Mouse (Mus musculus) erythroblast, adult 5-6 weeks (primary cell): Measurements from ENCODE around the gene Vmn1r188. TPM values are rescaled to one million over a fixed set of nuclear protein-coding genes. Genes with fewer than 3 reads are reported as not detected.
A peak's percentile ranks its signal among the peaks of the same experiment; 100 is the strongest.
"Not testable (repeated sequence)": the region's sequence is repeated elsewhere in the genome, so short reads cannot be mapped to it uniquely, and the experiment has no call there.

ENCODE experiments used
- ATAC-seq: replicated peaks from 2 replicates; pipeline ENCODE4 v1.8.0; 2016; ENCODE audit warnings: moderate number of reproducible peaks, mild to moderate bottlenecking, moderate TSS enrichment, inconsistent platforms; ENCODE audit not compliant: poor library complexity, low FRiP score, severe bottlenecking
- total RNA-seq, 2 experiments: library from RNA; stranded (forward) in 1 of 2; stranded (reverse) in 1 of 2; fragments of 150-400 nt in 1 of 2; fragments of 200-764, 138-1000 nt in 1 of 2; gene quantifications; 2 replicates each; pipeline versions ENCODE4 v1.2.3 to v1.2.4; 2015 to 2017; ENCODE audit warnings: low replicate concordance in 2 of 2

Vmn1r188 gene
- total RNA-seq (2015; ENCODE audit: low replicate concordance) (not detected in 2 replicates), total RNA-seq (2017; ENCODE audit: low replicate concordance) (not detected in 2 replicates)

GRCm38 (mm10) chr13:22084140-22084539 is at the start of gene Vmn1r188:
Gene Vmn1r188 (plus strand): TSS chr13:22084440.
- not testable (repeated sequence) for ATAC-seq

GRCm38 (mm10) chr13:22034443-22035266 is 49.6 kb upstream of the Vmn1r188 start:
- ATAC-seq: no peak

GRCm38 (mm10) chr13:22035267-22036148 is 48.7 kb upstream of the Vmn1r188 start, which contains the start of the genes Hist1h2ah and Hist1h2bk:
Gene Hist1h2ah (minus strand): TSS chr13:22035568.
Gene Hist1h2bk (plus strand): TSS chr13:22035870.
- ATAC-seq: peak; percentile 86

- ATAC-seq: peak; percentile 29
Measured at GRCm38 (mm10) chr13:22036149-22036956, 47.9 kb upstream of the Vmn1r188 start.

GRCm38 (mm10) chr13:22036986-22037385 is 47.3 kb upstream of the Vmn1r188 start:
- no peak for ATAC-seq

- no peak for ATAC-seq
Measured at GRCm38 (mm10) chr13:22037415-22037814, 46.8 kb upstream of the Vmn1r188 start.

GRCm38 (mm10) chr13:22039364-22039763 is 44.9 kb upstream of the Vmn1r188 start:
- ATAC-seq: no peak

GRCm38 (mm10) chr13:22039951-22040463 is 44.2 kb upstream of the Vmn1r188 start:
- ATAC-seq: no peak

- ATAC-seq: peak; percentile 14
Measured at GRCm38 (mm10) chr13:22040464-22041141, 43.6 kb upstream of the Vmn1r188 start.

- ATAC-seq: peak; percentile 53
Measured at GRCm38 (mm10) chr13:22041142-22041536, 43.1 kb upstream of the Vmn1r188 start, which contains the start of gene Hist1h4i. Gene Hist1h4i (minus strand): TSS chr13:22041362.

- ATAC-seq: no peak; the same call in 1 of the 2 replicates
Measured at GRCm38 (mm10) chr13:22041651-22042567, 42.3 kb upstream of the Vmn1r188 start.

GRCm38 (mm10) chr13:22042568-22043502 is 41.4 kb upstream of the Vmn1r188 start, which contains the start of the genes Hist1h2ag and Hist1h2bj:
Gene Hist1h2ag (minus strand): TSS chr13:22042944.
Gene Hist1h2bj (plus strand): TSS chr13:22043214.
- ATAC-seq: peak; percentile 77

GRCm38 (mm10) chr13:22043503-22044431 is 40.5 kb upstream of the Vmn1r188 start:
- ATAC-seq: peak; percentile 45

GRCm38 (mm10) chr13:22044432-22045155 is 39.6 kb upstream of the Vmn1r188 start:
- no peak for ATAC-seq

GRCm38 (mm10) chr13:22045311-22045710 is 38.9 kb upstream of the Vmn1r188 start:
- ATAC-seq: no peak
